Mouse (Mus musculus): ENCODE results near the gene Incenp.
A peak's percentile ranks its signal among the peaks of the same experiment; 100 is the strongest.
"Not testable (repeated sequence)": the region's sequence is repeated elsewhere in the genome, so short reads cannot be mapped to it uniquely, and the experiment has no call there.

DNA sequence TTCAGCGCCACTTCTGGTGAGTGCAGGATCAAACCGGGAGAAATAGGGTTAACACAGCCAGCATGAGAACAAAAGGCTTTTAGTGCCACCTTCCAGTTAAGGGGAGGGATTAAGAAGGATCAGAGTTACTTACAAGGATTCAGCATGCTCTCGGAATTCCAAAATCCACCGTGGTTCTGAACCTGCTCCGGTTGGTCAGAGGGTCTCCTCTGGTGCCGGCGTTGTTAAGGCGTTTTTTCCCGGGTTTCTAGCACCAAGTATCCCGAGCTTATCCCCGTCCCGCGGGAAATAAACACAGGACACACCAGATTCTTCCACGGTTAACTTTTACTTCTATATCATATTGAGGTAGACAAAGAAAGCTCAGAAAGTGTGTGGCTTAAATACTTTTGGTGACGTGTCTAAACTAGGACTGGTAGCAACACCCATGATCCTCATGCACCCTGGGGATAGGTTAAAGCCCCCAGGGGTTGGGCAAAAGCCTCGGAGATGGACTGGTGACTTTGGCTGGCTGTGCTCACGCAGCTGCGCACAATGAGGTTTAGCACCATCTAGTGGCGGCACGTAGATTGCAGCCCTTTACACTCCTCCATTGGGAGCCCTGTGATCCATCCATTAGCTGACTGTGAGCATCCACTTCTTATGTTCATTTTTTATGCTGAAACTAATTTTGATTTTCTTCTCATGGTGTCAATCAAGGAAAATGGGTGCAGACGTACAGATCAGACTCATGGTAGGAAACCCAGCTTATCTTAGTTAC is 62.6 kb downstream of the Incenp start:
- peak; percentile 14; the same call in 1 of the 2 replicates for TF ChIP-seq CTCF (IDR thresholded peaks at IDR 0.05; ENCODE audit: borderline replicate concordance, insufficient read depth, low read depth, low read length)
- not testable (repeated sequence) for TF ChIP-seq POLR2A (IDR thresholded peaks at IDR 0.05; ENCODE audit: borderline replicate concordance, insufficient read depth, low read length)
